Mouse (Mus musculus) myocyte (in vitro differentiated cells): ENCODE measurements around the gene Mybpc1. TPM values are rescaled to one million over a fixed set of nuclear protein-coding genes. Genes with fewer than 3 reads are reported as not detected.

Source experiments
- H3K27me3 ChIP-seq: one replicate; pipeline ENCODE4 v1.6.1; 2011; ENCODE audit not compliant: control insufficient read depth, insufficient read depth, insufficient read length
- H3K36me3 ChIP-seq: one replicate; pipeline ENCODE4 v1.6.1; 2011; ENCODE audit not compliant: control insufficient read depth, insufficient read depth
- H3K4me2 ChIP-seq: one replicate; pipeline ENCODE4 v1.6.1; 2011; ENCODE audit warnings: low read depth, control low read depth
- H3K4me3 ChIP-seq: one replicate; pipeline ENCODE4 v1.5.1; 2011; ENCODE audit warnings: mild to moderate bottlenecking, control low read depth, moderate library complexity
- H3K79me2 ChIP-seq: one replicate; pipeline ENCODE4 v1.6.1; 2011; ENCODE audit not compliant: control insufficient read depth, insufficient read depth
- H3ac ChIP-seq: one replicate; pipeline ENCODE4 v1.6.1; 2011; ENCODE audit not compliant: control insufficient read depth, insufficient read length
- CEBPB ChIP-seq: IDR thresholded peaks from 2 replicates; pipeline ENCODE4 v1.6.1; 2011; ENCODE audit warnings: mild to moderate bottlenecking, moderate library complexity; ENCODE audit not compliant: poor library complexity, insufficient read depth, severe bottlenecking
- E2F4 ChIP-seq: IDR thresholded peaks from one replicate; pipeline ENCODE4 v1.6.1; 2011; ENCODE audit warnings: mild to moderate bottlenecking, control low read depth, moderate library complexity; ENCODE audit not compliant: insufficient read depth
- MAX ChIP-seq: IDR thresholded peaks from one replicate; pipeline ENCODE4 v1.6.1; 2011; ENCODE audit warnings: low read depth, mild to moderate bottlenecking, control low read depth
- MYOD1 ChIP-seq, 3 experiments: IDR thresholded peaks; one replicate each; pipeline ENCODE4 v1.6.1; 2011; ENCODE audit warnings: control low read depth in 2 of 3, low read depth in 2 of 3, mild to moderate bottlenecking in 2 of 3, moderate library complexity in 1 of 3; ENCODE audit not compliant: insufficient read length in 2 of 3, control insufficient read depth in 1 of 3
- MYOG ChIP-seq, 3 experiments: IDR thresholded peaks; one replicate each; pipeline ENCODE4 v1.6.1; 2011; ENCODE audit warnings: control low read depth in 2 of 3, low read depth in 2 of 3, mild to moderate bottlenecking in 2 of 3; ENCODE audit not compliant: insufficient read length in 2 of 3, control insufficient read depth in 1 of 3, insufficient read depth in 1 of 3
- POLR2A ChIP-seq: IDR thresholded peaks from one replicate; pipeline ENCODE4 v1.6.1; 2011; ENCODE audit warnings: low read depth, mild to moderate bottlenecking, control low read depth, moderate library complexity; ENCODE audit not compliant: insufficient read length
- POLR2AphosphoS2 ChIP-seq: IDR thresholded peaks from one replicate; pipeline ENCODE4 v1.6.1; 2011; ENCODE audit warnings: low read depth, control low read depth; ENCODE audit not compliant: insufficient read length
- REST ChIP-seq: IDR thresholded peaks from one replicate; pipeline ENCODE4 v1.6.1; 2011; ENCODE audit warnings: mild to moderate bottlenecking, control low read depth, moderate library complexity; ENCODE audit not compliant: insufficient read depth, insufficient read length
- SRF ChIP-seq: IDR thresholded peaks from one replicate; pipeline ENCODE4 v1.6.1; 2011; ENCODE audit warnings: low read depth; ENCODE audit not compliant: control insufficient read depth, insufficient read length
- TCF12 ChIP-seq: IDR thresholded peaks from one replicate; pipeline ENCODE4 v1.6.1; 2011; ENCODE audit warnings: mild to moderate bottlenecking, control low read depth; ENCODE audit not compliant: poor library complexity, insufficient read depth, severe bottlenecking
- TCF3 ChIP-seq: IDR thresholded peaks from one replicate; pipeline ENCODE4 v1.6.1; 2011; ENCODE audit warnings: low read depth, control low read depth; ENCODE audit not compliant: insufficient read length
- USF1 ChIP-seq: IDR thresholded peaks from one replicate; pipeline ENCODE4 v1.6.1; 2011; ENCODE audit warnings: low read depth, mild to moderate bottlenecking, control low read depth, moderate library complexity
- polyA plus RNA-seq: library from polyadenylated mRNA; unstranded; fragments of >200 nt; fragmentation: generic; extraction: Trizol; gene quantifications from one replicate; pipeline ENCODE4 v1.2.1, GENCODE M21; 2012; ENCODE audit warnings: missing spikeins

The Mybpc1 gene
- polyA plus RNA-seq, 1 experiment: 21.9 TPM

GRCm38 (mm10) chr10:88572123-88572522 is 32.8 kb downstream of the Mybpc1 start:
- Histone ChIP-seq H3ac (no peak overlapping the region), H3K4me2 (no peak overlapping the region), H3K79me2 (no peaks in the 10 kb centered on the region), H3K4me3 (no peak overlapping the region), H3K27me3 (no peaks in the 10 kb centered on the region), H3K36me3 (no peaks in the 10 kb centered on the region)
- TF ChIP-seq MAX: no peak
- no peak for TF ChIP-seq E2F4
- TF ChIP-seq USF1: no peak
- no peak for TF ChIP-seq CEBPB
- TF ChIP-seq REST: no peak
- no peak for TF ChIP-seq TCF12
- no peak for TF ChIP-seq MYOG (IDR thresholded peaks at IDR 0.05; ENCODE audit: control insufficient read depth in 1 of 3, insufficient read depth in 1 of 3, insufficient read length in 2 of 3, low read depth in 2 of 3)
- no peak for TF ChIP-seq POLR2AphosphoS2
- TF ChIP-seq MYOD1 (IDR thresholded peaks at IDR 0.05; ENCODE audit: control insufficient read depth in 1 of 3, insufficient read length in 2 of 3, low read depth in 2 of 3): no peak
- TF ChIP-seq POLR2A: no peak
- TF ChIP-seq TCF3: no peak
- TF ChIP-seq SRF: no peak

DNA sequence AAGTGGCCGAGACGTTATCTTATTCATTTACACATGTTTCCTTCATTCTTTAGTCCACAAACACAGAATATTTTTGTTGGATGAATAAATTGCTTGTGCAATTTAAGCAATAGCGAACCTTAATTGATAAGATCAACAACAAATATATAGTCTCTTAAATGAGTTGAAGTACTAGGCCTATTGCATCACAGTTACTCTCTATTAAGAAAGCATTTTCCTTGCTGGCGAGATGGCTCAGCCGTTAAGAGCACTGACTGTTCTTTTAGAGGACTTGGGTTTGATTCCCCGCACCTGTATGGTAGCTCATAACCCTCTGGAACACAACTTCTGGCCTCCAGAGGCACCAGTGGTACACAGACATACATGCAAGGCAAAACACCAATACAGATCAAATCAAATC is 47.9 kb downstream of the Mybpc1 start:
- TF ChIP-seq CEBPB: no peak
- no peak for TF ChIP-seq USF1
- TF ChIP-seq POLR2A: no peak
- no peak for TF ChIP-seq MYOD1 (IDR thresholded peaks at IDR 0.05; ENCODE audit: control insufficient read depth in 1 of 3, insufficient read length in 2 of 3, low read depth in 2 of 3)
- Histone ChIP-seq H3K27me3 (no peaks in the 10 kb centered on the region), H3ac (no peak overlapping the region), H3K4me2 (no peak overlapping the region), H3K36me3 (no peaks in the 10 kb centered on the region), H3K4me3 (no peak overlapping the region), H3K79me2 (no peaks in the 10 kb centered on the region)

GRCm38 (mm10) chr10:88552738-88553137 is 52.2 kb downstream of the Mybpc1 start:
- H3K27me3 ChIP-seq: no peaks in the 10 kb centered on the region

GRCm38 (mm10) chr10:88550225-88550624 is 54.7 kb downstream of the Mybpc1 start:
- Histone ChIP-seq H3K79me2 (no peaks in the 10 kb centered on the region), H3ac (no peak overlapping the region), H3K4me2 (no peak overlapping the region), H3K4me3 (no peak overlapping the region), H3K36me3 (no peaks in the 10 kb centered on the region), H3K27me3 (no peaks in the 10 kb centered on the region)
- TF ChIP-seq POLR2A: no peak
- no peak for TF ChIP-seq E2F4
- TF ChIP-seq TCF12: no peak
- no peak for TF ChIP-seq MYOG (IDR thresholded peaks at IDR 0.05; ENCODE audit: control insufficient read depth in 1 of 3, insufficient read depth in 1 of 3, insufficient read length in 2 of 3, low read depth in 2 of 3)
- no peak for TF ChIP-seq TCF3
- no peak for TF ChIP-seq SRF
- TF ChIP-seq MYOD1 (IDR thresholded peaks at IDR 0.05; ENCODE audit: control insufficient read depth in 1 of 3, insufficient read length in 2 of 3, low read depth in 2 of 3): no peak
- no peak for TF ChIP-seq REST
- TF ChIP-seq MAX: no peak
- TF ChIP-seq USF1: no peak
- TF ChIP-seq POLR2AphosphoS2: no peak
- no peak for TF ChIP-seq CEBPB

More at GRCm38 (mm10) chr10:88552738-88553137, 52.2 kb downstream of the Mybpc1 start:
- Histone ChIP-seq H3ac (no peak overlapping the region), H3K4me3 (no peak overlapping the region), H3K4me2 (no peak overlapping the region), H3K79me2 (no peaks in the 10 kb centered on the region), H3K36me3 (no peaks in the 10 kb centered on the region)
- TF ChIP-seq REST (no peak), TCF3 (no peak), MYOG (IDR thresholded peaks at IDR 0.05; ENCODE audit: control insufficient read depth in 1 of 3, insufficient read depth in 1 of 3, insufficient read length in 2 of 3, low read depth in 2 of 3) (no peak), MYOD1 (IDR thresholded peaks at IDR 0.05; ENCODE audit: control insufficient read depth in 1 of 3, insufficient read length in 2 of 3, low read depth in 2 of 3) (no peak), MAX (no peak), E2F4 (no peak), TCF12 (no peak), POLR2A (no peak), CEBPB (no peak), POLR2AphosphoS2 (no peak), SRF (no peak), USF1 (no peak)

DNA sequence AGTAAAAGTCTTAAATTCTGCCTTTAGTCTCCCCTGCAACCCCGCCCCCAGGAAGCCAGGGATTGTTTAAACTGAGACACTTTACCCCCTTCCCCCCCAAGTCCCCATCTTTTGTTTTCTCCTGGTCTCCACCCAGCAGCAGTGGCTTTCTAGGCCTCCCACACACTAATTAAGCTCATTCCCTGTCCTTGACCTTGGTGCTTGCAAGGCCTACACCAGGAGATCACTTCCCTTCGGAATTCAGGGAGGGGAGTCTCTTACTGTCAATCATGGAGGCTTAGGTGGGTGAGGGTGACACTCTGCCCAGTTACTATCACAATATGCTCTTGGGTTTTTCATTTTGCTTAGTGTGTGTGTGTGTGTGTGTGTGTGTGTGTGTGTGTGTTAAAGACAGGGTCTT is 57.3 kb downstream of the Mybpc1 start:
- Histone ChIP-seq H3K36me3 (no peaks in the 10 kb centered on the region), H3ac (no peak overlapping the region), H3K4me3 (no peak overlapping the region), H3K27me3 (no peaks in the 10 kb centered on the region), H3K79me2 (no peaks in the 10 kb centered on the region), H3K4me2 (no peak overlapping the region)
- TF ChIP-seq POLR2A: no peak
